Mouse (Mus musculus) myocyte (in vitro differentiated cells): ENCODE data around the gene Olfr553. TPM values are rescaled to one million over a fixed set of nuclear protein-coding genes. Genes with fewer than 3 reads are reported as not detected.

Experiments used
- H3K27me3 ChIP-seq: one replicate; pipeline ENCODE4 v1.6.1; 2011; ENCODE audit not compliant: control insufficient read depth, insufficient read depth, insufficient read length
- H3K36me3 ChIP-seq: one replicate; pipeline ENCODE4 v1.6.1; 2011; ENCODE audit not compliant: control insufficient read depth, insufficient read depth
- H3K4me2 ChIP-seq: one replicate; pipeline ENCODE4 v1.6.1; 2011; ENCODE audit warnings: low read depth, control low read depth
- H3K4me3 ChIP-seq: one replicate; pipeline ENCODE4 v1.5.1; 2011; ENCODE audit warnings: mild to moderate bottlenecking, control low read depth, moderate library complexity
- H3K79me2 ChIP-seq: one replicate; pipeline ENCODE4 v1.6.1; 2011; ENCODE audit not compliant: control insufficient read depth, insufficient read depth
- H3ac ChIP-seq: one replicate; pipeline ENCODE4 v1.6.1; 2011; ENCODE audit not compliant: control insufficient read depth, insufficient read length
- CEBPB ChIP-seq: IDR thresholded peaks from 2 replicates; pipeline ENCODE4 v1.6.1; 2011; ENCODE audit warnings: mild to moderate bottlenecking, moderate library complexity; ENCODE audit not compliant: poor library complexity, insufficient read depth, severe bottlenecking
- E2F4 ChIP-seq: IDR thresholded peaks from one replicate; pipeline ENCODE4 v1.6.1; 2011; ENCODE audit warnings: mild to moderate bottlenecking, control low read depth, moderate library complexity; ENCODE audit not compliant: insufficient read depth
- MAX ChIP-seq: IDR thresholded peaks from one replicate; pipeline ENCODE4 v1.6.1; 2011; ENCODE audit warnings: low read depth, mild to moderate bottlenecking, control low read depth
- MYOD1 ChIP-seq, 3 experiments: IDR thresholded peaks; one replicate each; pipeline ENCODE4 v1.6.1; 2011; ENCODE audit warnings: control low read depth in 2 of 3, low read depth in 2 of 3, mild to moderate bottlenecking in 2 of 3, moderate library complexity in 1 of 3; ENCODE audit not compliant: insufficient read length in 2 of 3, control insufficient read depth in 1 of 3
- MYOG ChIP-seq, 3 experiments: IDR thresholded peaks; one replicate each; pipeline ENCODE4 v1.6.1; 2011; ENCODE audit warnings: control low read depth in 2 of 3, low read depth in 2 of 3, mild to moderate bottlenecking in 2 of 3; ENCODE audit not compliant: insufficient read length in 2 of 3, control insufficient read depth in 1 of 3, insufficient read depth in 1 of 3
- POLR2A ChIP-seq: IDR thresholded peaks from one replicate; pipeline ENCODE4 v1.6.1; 2011; ENCODE audit warnings: low read depth, mild to moderate bottlenecking, control low read depth, moderate library complexity; ENCODE audit not compliant: insufficient read length
- POLR2AphosphoS2 ChIP-seq: IDR thresholded peaks from one replicate; pipeline ENCODE4 v1.6.1; 2011; ENCODE audit warnings: low read depth, control low read depth; ENCODE audit not compliant: insufficient read length
- REST ChIP-seq: IDR thresholded peaks from one replicate; pipeline ENCODE4 v1.6.1; 2011; ENCODE audit warnings: mild to moderate bottlenecking, control low read depth, moderate library complexity; ENCODE audit not compliant: insufficient read depth, insufficient read length
- SRF ChIP-seq: IDR thresholded peaks from one replicate; pipeline ENCODE4 v1.6.1; 2011; ENCODE audit warnings: low read depth; ENCODE audit not compliant: control insufficient read depth, insufficient read length
- TCF12 ChIP-seq: IDR thresholded peaks from one replicate; pipeline ENCODE4 v1.6.1; 2011; ENCODE audit warnings: mild to moderate bottlenecking, control low read depth; ENCODE audit not compliant: poor library complexity, insufficient read depth, severe bottlenecking
- TCF3 ChIP-seq: IDR thresholded peaks from one replicate; pipeline ENCODE4 v1.6.1; 2011; ENCODE audit warnings: low read depth, control low read depth; ENCODE audit not compliant: insufficient read length
- USF1 ChIP-seq: IDR thresholded peaks from one replicate; pipeline ENCODE4 v1.6.1; 2011; ENCODE audit warnings: low read depth, mild to moderate bottlenecking, control low read depth, moderate library complexity
- polyA plus RNA-seq: library from polyadenylated mRNA; unstranded; fragments of >200 nt; fragmentation: generic; extraction: Trizol; gene quantifications from one replicate; pipeline ENCODE4 v1.2.1, GENCODE M21; 2012; ENCODE audit warnings: missing spikeins

The Olfr553 gene
- polyA plus RNA-seq, 1 experiment: not detected

DNA sequence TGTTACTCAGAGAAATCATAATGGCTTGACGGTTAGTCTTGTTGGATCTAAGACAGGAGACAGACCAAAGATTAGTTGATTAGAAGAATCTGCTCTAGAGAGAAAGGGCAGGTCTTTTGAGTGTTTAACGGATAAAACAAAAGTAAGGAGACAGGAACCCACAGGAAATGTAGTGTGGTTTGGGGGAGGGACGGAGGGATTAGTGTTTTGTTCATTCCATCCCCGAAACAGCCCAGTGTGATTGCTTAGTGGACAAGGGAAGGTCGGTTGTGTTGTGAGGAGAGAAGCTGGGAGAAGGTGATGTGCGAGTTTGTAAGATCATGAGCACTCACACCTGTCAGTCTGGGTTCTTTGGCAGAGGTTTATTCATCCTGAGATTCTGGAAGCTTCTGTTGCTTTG lies 42.0 kb downstream of the Olfr553 start:
- TF ChIP-seq REST (no peak), CEBPB (no peak), MAX (no peak), POLR2AphosphoS2 (no peak), E2F4 (no peak), MYOD1 (IDR thresholded peaks at IDR 0.05; ENCODE audit: control insufficient read depth in 1 of 3, insufficient read length in 2 of 3, low read depth in 2 of 3) (no peak), TCF3 (no peak)
- Histone ChIP-seq H3K4me3 (no peak overlapping the region), H3K36me3 (no peaks in the 10 kb centered on the region), H3K4me2 (no peak overlapping the region), H3K79me2 (no peaks in the 10 kb centered on the region), H3ac (no peak overlapping the region), H3K27me3 (no peaks in the 10 kb centered on the region)

DNA sequence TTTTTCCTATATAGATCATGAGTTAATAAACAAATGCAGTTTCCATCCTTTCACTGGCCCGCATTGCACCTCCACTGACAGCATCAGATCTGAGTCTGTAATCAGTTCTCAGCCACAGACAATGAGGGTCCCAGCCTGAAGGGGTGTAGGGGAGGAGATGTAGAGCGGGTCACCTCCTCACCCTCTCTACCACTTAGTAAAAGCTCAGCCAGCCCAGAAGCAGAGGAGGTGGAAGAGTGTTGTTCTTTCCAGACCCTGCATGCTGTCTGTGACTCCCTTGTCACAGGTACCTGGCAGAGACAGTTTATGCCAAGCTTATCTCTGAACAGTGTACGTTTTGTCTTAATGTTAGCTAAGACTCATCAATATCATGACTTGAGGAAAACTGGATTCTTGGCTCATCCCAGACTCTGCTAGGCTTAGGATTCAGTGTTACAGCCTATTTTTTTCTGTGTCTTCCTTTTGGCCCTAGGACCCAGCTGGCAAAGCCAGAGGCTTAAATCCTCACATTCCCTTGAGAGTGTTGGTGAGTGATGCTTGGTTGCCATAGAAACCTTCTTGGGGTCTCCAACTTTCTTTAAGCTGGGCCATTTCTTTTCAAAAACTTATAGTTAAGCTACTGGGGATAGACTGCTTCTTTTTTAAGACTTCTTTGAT lies 44.7 kb downstream of the Olfr553 start:
- H3K27me3 ChIP-seq: no peaks in the 10 kb centered on the region

DNA sequence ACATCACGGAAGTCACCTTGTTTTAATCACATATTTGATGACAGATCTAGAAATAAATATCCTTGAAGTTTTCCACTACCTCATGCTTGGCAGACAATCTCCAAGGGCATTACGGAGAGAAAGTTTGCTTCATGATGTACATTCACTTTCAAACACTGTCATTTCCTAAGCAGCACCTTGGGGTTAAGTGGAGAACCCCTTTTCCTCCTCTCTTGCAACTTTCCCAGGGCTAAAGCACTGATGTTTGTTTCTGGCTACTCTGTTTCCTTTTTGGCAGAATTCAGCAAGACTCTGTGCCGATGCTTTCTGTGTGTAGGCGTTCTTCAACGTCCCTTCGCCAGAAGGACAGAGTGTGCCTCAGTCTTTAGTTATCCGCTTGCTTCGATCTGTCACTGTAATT lies 46.9 kb downstream of the Olfr553 start, which contains the start of gene Olfr550:
TSS of gene Olfr550 (plus strand) at position 301 of the 400 bp plus-strand sequence.
- no peak within 1 kb of the TSS for H3K4me3 ChIP-seq
- no peaks in the 10 kb centered on the region for H3K79me2 ChIP-seq
- no peak for TF ChIP-seq MYOG (IDR thresholded peaks at IDR 0.05; ENCODE audit: control insufficient read depth in 1 of 3, insufficient read depth in 1 of 3, insufficient read length in 2 of 3, low read depth in 2 of 3)
- no peak for TF ChIP-seq POLR2AphosphoS2
- TF ChIP-seq E2F4: no peak
- TF ChIP-seq TCF3: no peak
- TF ChIP-seq CEBPB: no peak
- TF ChIP-seq MYOD1 (IDR thresholded peaks at IDR 0.05; ENCODE audit: control insufficient read depth in 1 of 3, insufficient read length in 2 of 3, low read depth in 2 of 3): no peak
- no peak for TF ChIP-seq POLR2A
- TF ChIP-seq SRF: no peak
- no peak for TF ChIP-seq REST
- TF ChIP-seq MAX: no peak
- TF ChIP-seq TCF12: no peak
- no peak for TF ChIP-seq USF1
- no peak within 1 kb of the TSS for H3K4me2 ChIP-seq
- no peaks in the 10 kb centered on the region for H3K27me3 ChIP-seq
- H3K36me3 ChIP-seq: no peaks in the 10 kb centered on the region
- H3ac ChIP-seq: no peak within 1 kb of the TSS

More for the DNA sequence above, 44.7 kb downstream of the Olfr553 start:
- H3K4me2 ChIP-seq: no peak overlapping the region
- no peak overlapping the region for H3K4me3 ChIP-seq
- TF ChIP-seq MYOD1 (IDR thresholded peaks at IDR 0.05; ENCODE audit: control insufficient read depth in 1 of 3, insufficient read length in 2 of 3, low read depth in 2 of 3) (no peak), MYOG (IDR thresholded peaks at IDR 0.05; ENCODE audit: control insufficient read depth in 1 of 3, insufficient read depth in 1 of 3, insufficient read length in 2 of 3, low read depth in 2 of 3) (no peak), E2F4 (no peak), TCF12 (no peak), TCF3 (no peak), SRF (no peak), CEBPB (no peak), REST (no peak), POLR2AphosphoS2 (no peak), MAX (no peak), POLR2A (no peak), USF1 (no peak)
- H3K79me2 ChIP-seq: no peaks in the 10 kb centered on the region
- no peaks in the 10 kb centered on the region for H3K36me3 ChIP-seq
- no peak overlapping the region for H3ac ChIP-seq

DNA sequence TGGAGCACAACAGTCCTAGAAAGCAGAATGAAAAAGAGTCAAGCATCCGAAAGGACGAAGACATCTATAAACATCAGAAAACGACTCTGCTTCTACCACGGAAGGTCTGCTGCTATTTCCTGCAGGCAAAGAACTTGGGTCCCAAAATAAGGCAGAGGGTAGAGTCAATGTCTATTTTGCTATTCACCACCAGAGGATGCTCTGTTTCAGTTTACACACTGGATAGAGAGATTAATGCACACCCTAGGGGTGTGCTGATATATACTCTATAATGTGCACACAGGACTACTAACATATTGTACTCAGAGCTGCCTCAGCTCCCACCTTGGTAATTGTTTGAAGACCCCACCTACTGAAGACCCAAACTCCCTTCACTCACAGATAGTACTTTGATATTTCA lies 51.8 kb downstream of the Olfr553 start:
- Histone ChIP-seq H3ac (no peak overlapping the region), H3K36me3 (no peaks in the 10 kb centered on the region)

More for the DNA sequence above, 51.8 kb downstream of the Olfr553 start:
- Histone ChIP-seq H3K4me3 (no peak overlapping the region), H3K79me2 (no peaks in the 10 kb centered on the region), H3K4me2 (no peak overlapping the region), H3K27me3 (no peaks in the 10 kb centered on the region)
- TF ChIP-seq POLR2AphosphoS2 (no peak), MYOG (IDR thresholded peaks at IDR 0.05; ENCODE audit: control insufficient read depth in 1 of 3, insufficient read depth in 1 of 3, insufficient read length in 2 of 3, low read depth in 2 of 3) (no peak), SRF (no peak), TCF12 (no peak), MAX (no peak), E2F4 (no peak), POLR2A (no peak), USF1 (no peak), TCF3 (no peak), CEBPB (no peak), REST (no peak), MYOD1 (IDR thresholded peaks at IDR 0.05; ENCODE audit: control insufficient read depth in 1 of 3, insufficient read length in 2 of 3, low read depth in 2 of 3) (no peak)
